Mouse (Mus musculus) lung, postnatal 0 days (tissue): Measurements from ENCODE around the gene Vangl2.

Experiments used
- CTCF ChIP-seq: IDR thresholded peaks from 2 replicates; pipeline ENCODE4 v1.5.1; 2016; ENCODE audit warnings: antibody characterized with exemption, mild to moderate bottlenecking
- EP300 ChIP-seq: IDR thresholded peaks from 2 replicates; pipeline ENCODE4 v1.6.1; 2016; ENCODE audit warnings: antibody characterized with exemption, mild to moderate bottlenecking, control low read depth

- TF ChIP-seq EP300, result no peak
- TF ChIP-seq CTCF, result no peak
These were observed 11.4 kb downstream of the Vangl2 start for GRCm38 (mm10) chr1:172016660-172017516.
